Mouse (Mus musculus) liver, adult 2 months (tissue): ENCODE measurements around the gene Tcerg1l.

ENCODE experiments used
- CTCF ChIP-seq: fragments of 200-500 bp; IDR thresholded peaks from 2 replicates; pipeline ENCODE4 v1.5.1; 2011; ENCODE audit warnings: low read depth, low read length, control low read depth
- POLR2A ChIP-seq: fragments of 200-500 bp; IDR thresholded peaks from 2 replicates; pipeline ENCODE4 v1.6.1; 2011; ENCODE audit warnings: low read length, control low read depth; ENCODE audit not compliant: insufficient read depth; ENCODE audit errors: extremely low read depth

DNA sequence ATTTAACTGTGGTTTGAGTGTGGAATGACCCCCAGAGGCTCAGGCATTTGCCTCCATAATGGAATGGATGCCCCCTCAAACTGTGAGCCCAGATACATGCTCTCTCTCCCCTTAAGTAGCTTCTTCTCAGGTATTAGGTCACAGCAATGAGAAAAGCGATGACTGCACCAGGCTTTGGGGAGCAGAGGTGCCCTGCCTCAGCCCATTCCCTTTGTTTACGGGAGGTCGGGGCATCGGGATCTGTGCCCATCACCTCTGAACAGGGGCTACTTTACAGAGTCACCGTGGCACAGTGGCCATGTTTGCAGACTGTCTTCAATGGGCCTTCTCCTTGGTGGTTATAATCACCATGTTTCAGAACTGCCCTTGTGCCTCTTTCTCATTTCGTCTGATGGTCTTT lies 7.6 kb downstream of the Tcerg1l start:
- no peak for TF ChIP-seq CTCF
- TF ChIP-seq POLR2A, result no peak
